Mouse (Mus musculus): ENCODE results near the gene Cacna1e. TPM values are rescaled to one million over a fixed set of nuclear protein-coding genes. Genes with fewer than 3 reads are reported as not detected.

Cacna1e gene
- total RNA-seq, 2 experiments from 2014 or later, result 0.26 to 0.52 TPM

DNA sequence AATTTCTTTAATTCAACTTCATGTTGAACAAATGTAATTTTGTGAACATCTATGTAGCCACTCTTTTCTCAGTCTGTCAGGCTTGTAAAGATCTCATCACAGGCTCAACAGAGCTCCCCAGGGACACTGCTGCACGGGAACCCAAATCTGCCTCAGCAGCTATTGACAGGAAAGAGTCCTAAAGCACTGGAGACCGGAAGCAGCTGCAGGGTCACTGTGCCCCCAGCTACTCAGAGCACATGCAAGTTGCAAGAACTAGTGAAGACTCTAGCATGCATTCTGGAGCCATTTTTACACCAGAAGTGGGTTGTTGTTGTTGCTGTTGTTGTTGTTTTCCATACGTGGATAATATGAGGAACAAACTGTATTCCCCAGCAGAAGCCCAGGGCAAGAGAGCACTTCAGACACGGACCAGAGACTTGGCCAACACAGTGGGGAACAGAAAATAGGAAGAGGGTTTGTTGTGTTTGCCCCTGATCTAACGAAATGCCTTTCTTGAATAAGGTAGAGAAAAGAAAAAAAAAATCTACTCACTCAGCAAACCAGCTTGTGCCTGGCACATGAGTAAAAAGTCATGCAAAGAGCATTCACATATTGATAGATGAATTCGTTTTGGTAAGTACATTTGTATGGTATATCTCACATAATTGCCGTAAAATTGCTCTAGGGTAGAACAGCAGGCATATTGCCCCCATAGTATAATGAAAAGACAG is 266.4 kb downstream of the Cacna1e start:
- DNase-seq, result no peak

- DNase-seq, result no peak
Measured at GRCm38 (mm10) chr1:154615759-154616158, 268.5 kb downstream of the Cacna1e start.

GRCm38 (mm10) chr1:154608516-154608915 is 275.8 kb downstream of the Cacna1e start:
- DNase-seq, result no peak

DNA sequence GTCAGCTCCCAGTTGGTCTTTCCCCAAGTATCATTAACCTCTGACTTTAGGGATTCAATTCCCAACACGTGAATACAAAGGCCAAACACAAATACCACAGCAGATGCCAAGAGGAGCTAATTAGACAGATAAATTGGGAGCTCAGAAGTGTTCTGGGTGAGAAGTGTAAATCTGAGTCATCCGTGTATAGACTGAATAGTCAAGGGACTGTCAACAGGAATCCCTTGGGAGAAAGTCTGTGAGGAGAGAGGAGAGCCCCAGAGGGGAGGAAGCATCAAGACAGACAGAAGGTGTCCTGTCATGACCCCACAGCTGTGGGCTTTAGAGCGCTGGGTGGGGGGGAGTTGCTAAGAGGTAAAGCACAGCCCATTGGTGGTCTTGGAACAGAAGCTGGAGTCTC is 276.9 kb downstream of the Cacna1e start:
- no peak for DNase-seq

DNA sequence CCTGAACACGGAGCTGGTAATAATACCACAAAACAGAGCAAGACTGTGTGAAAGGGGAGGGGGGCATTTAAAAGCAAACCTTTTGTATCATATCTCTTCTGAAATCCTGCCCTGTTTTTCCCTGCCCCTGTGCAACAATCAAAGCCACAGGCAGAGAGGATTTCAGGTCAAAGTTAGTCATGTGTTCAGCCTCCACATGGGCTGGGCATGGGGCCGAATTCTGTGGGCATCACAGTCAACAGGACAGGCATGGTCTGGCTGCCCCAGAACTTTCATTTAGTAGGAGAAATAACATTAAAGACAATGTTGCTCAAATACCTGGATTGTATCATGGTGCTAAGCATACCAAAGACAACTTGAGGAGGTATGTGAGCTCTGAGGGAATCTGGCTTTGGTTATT is 278.7 kb downstream of the Cacna1e start:
- DNase-seq, result no peak

GRCm38 (mm10) chr1:154603781-154604180 is 280.5 kb downstream of the Cacna1e start:
- no peak for DNase-seq

- DNase-seq, result no peak
Measured at GRCm38 (mm10) chr1:154602531-154602930, 281.8 kb downstream of the Cacna1e start.

DNA sequence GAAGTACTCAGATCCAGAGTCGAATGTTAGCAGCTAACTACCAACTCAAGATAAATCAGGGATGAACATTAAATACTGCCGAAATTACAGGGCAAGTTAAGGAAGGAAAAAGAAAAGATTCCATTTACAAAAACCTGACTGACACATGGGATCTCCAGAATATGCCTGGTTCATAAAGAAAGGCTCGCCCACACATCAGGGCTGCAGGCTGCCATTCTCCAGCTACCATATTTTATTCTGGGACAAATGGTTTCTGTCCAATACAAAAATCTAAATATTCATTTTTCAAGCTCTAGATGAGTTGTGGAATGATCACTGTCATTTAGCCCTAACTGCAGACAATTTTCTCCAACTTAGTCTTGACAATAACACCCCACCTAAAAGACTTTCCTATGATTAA is 301.8 kb downstream of the Cacna1e start:
- DNase-seq, result no peak

DNA sequence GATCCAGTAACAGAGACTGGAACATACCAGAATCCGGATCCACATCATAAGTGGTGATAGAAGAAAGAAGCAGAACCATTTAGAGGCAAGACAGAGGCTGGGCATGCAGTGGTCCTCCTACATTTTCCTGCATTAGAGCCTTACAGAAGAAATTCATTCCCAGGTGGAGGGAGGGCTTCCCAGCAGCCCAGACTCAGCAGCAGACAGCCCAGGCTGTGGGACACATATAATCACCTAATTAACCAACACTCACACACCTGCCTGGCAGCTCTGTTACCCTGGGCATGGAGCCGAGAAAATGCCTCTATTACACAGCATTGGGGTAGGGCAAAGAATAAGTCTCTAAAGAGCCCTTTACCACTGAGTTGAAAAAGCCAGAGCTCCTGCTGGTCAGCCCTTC is 304.4 kb downstream of the Cacna1e start:
- DNase-seq, result no peak

DNA sequence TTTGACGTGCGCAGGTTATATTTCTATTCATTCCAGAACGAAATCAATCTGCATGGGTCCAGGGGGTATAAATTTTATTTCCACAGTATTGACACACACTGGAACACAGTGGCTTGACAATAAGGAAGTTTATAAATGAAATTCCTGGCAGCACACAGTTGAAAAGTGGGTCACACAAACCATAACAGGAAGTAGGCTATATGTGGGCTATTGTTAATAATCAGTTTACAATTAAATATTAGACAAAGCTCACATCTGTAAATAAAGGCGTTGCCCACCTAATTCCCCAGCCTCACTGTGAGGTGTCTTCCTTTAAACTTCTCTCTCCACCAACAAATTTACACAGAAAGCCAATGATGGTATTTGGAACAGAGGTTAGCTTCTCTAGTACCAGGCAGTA is 305.6 kb downstream of the Cacna1e start:
- no peak for DNase-seq

- DNase-seq, result no peak
Measured at GRCm38 (mm10) chr1:154576418-154576817, 307.9 kb downstream of the Cacna1e start.

GRCm38 (mm10) chr1:154566026-154566425 is 318.3 kb downstream of the Cacna1e start:
- DNase-seq, result no peak

GRCm38 (mm10) chr1:154555811-154556210 is 328.5 kb downstream of the Cacna1e start:
- no peak for DNase-seq

GRCm38 (mm10) chr1:154553132-154553531 is 331.2 kb downstream of the Cacna1e start:
- DNase-seq, result no peak

DNA sequence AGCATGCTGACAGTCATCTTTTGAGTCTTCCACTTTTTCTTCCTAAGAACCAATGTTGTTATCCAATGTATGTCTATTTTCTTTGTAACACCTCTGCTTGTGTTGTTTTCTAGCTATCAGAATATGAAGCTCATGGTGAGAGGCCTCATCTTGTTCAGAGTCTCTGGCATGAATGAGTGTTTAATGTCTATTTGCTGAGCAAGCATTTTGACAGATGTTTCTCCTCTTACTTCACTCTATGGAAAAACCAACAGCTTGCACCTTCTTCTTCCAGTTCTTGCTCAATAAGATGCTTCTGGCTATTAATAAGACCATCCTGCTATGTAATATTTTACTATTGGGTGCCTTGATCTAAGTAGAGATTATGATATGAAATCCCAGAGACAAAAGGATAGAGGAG is 346.9 kb downstream of the Cacna1e start:
- no peak for DNase-seq

GRCm38 (mm10) chr1:154536763-154537162 is 347.5 kb downstream of the Cacna1e start:
- no peak for DNase-seq

DNA sequence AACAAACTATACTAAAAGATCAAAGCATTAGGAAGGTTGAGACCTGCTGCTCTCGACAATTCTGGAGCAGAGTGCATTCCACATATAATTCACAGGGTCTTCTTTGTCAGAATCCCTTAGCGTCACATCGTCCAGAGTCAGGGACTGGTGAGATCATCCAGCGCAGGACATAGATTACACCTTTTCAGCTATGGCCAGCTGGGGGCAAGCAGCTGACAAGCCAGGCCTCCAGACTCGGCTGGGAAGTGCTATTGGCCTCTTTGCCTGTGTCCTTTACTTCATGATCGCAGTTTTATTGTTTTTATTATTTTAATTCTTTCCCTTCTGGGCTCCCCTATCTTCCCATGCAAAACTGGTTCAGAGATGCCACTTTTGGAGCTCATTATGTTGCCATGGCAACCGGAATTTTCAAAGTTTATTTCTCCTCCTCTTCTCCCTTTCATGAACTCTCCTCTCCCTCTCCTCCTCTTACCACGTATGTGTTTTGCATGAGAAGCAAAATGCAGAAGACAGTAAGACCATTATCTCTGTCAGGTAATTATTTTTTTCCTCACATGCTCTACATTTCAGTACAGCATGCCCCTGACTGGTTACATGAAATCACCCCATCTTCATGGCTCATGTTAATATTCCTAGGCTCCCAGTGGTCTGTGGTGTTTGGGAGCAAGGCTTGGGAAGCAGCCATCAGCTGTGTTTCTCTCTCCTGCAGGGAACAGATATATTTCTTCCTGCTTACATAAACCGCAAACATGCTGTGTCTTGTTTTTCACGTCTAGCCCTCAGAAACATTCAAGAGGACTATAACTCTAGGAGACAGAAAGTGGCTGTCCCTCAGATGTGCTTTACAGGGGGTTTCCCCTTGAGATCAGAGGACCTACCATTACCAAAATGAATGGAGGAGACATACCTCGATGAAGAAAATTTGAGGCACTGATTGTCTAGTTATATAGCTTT is 351.0 kb downstream of the Cacna1e start:
- DNase-seq, result no peak

DNA sequence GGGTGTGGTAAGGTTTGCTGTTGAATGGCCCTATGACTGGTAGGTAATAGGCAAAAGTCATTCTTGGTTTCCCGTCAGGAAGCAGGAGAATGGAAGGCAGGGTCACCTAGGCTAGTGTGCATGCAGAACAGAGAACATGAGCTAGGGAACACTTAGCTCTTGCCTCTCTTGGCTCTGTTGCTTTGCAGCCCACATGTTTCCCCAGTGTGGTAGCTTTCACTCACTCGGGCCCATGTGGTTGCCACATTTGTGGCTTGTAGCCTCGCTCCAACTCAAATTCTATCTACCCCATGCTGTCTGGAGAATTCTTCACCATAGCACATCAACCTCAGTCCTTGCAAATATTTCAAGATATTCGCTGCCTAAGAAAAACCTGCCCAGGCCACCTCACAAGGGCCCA is 354.6 kb downstream of the Cacna1e start:
- DNase-seq, result no peak

DNA sequence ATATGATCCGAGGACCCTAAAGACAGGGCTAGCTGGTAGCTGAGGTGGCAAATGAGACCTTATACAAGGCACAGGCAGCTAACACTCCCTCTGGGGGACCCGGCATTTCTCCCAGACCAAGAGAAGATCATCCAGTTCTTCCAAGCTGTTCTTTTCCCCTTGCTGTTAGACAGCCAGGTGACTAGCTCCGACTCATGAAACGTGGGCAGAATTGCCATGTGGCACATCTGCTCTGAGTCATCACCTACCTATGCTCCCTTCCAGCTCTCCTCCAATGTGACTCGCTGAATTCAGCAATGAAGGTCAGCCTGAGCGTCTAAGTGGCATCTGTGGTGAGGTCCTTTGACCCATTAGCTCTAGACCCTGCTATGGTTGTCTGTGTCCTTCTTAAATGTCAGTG is 355.5 kb downstream of the Cacna1e start:
- DNase-seq, result no peak

- no peak for DNase-seq
Measured at GRCm38 (mm10) chr1:154520715-154521114, 363.6 kb downstream of the Cacna1e start.

DNA sequence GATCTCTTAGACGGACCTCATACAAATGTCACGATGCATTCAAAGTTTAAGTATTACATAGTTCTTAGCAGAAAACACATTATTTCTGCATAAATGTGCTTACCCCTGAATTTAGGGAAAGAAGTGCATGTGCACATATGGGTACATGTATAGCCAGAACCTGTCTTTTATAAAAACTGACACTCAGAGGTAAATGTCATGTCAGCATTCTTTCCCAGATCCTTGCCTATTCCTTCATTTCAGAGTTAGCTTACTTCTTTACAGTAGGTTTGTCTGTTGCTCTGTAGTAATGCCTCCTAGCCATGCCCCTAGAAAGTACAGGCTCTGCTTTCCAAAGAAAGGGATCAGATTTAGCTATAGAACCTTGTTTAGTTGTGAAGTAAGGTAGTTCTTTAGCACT is 369.0 kb downstream of the Cacna1e start:
- DNase-seq, result no peak

- DNase-seq, result no peak
Measured at GRCm38 (mm10) chr1:154511736-154512135, 372.6 kb downstream of the Cacna1e start.

DNA sequence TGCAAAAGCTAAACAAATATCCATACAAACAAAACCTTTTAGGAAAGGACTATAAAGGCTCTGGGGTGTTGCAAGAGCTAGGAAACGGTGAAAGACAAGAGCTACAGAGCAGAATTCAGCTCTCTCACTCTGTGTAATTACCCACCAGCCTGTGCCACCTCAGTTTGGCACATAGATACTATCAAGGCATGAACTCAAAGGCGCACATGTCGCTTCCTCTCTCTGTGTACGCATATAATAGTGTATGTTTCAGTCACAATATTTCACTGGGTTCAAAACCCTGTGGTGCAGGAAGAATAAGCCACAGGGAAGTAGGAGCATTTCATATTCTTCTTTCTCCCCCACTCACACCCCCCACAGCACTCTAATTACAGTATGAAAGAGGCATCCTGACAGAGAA is 380.3 kb downstream of the Cacna1e start:
- DNase-seq, result no peak

DNA sequence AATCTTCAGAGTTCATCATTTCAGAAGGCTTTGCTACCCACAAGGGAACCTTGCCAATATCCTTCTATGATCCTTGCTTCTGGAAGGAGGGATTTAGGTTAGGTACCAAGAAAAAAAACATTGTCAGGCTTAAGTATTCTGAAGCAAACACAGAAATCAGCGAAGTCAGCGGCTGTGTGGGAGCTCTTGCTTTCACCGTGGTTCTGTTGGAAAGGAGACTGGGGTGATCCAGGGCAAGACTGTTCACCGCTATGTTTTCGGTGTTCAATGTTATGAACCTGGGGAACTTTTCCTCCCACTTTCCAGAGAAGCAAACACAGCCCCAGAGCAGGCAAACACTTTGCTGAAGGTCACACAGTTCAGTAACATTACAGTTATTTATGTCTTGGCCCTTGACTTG is 383.4 kb downstream of the Cacna1e start:
- no peak for DNase-seq

Data from gastrocnemius, postnatal 10 days (tissue).